Mouse (Mus musculus): ENCODE results near the gene 4930519P11Rik. TPM values are rescaled to one million over a fixed set of nuclear protein-coding genes. Genes with fewer than 3 reads are reported as not detected.
A peak's percentile ranks its signal among the peaks of the same experiment; 100 is the strongest.

4930519P11Rik gene
- total RNA-seq (2014; rRNA removed) = 1.1 TPM in 1 of 2 replicates, not detected in the other
- 0.64 TPM in 1 of 2 replicates, not detected in the other for polyA plus RNA-seq (2015; fragmentation: Nextera tagmentation; extraction: Ambion mirVana)

- no peaks in the 10 kb centered on the region for H3K27me3 ChIP-seq (ENCODE audit: insufficient read depth, low read length)
- H3K36me3 ChIP-seq (ENCODE audit: insufficient read depth) = no peaks in the 10 kb centered on the region
- H3K9me3 ChIP-seq (ENCODE audit: low read length) = no peaks in the 10 kb centered on the region
- H3K9ac ChIP-seq = peak within 1 kb of the TSS; percentile 89
- H3K27ac ChIP-seq (ENCODE audit: low read depth, low read length) = peak within 1 kb of the TSS; percentile 98
- peak; percentile 94 for ATAC-seq
- H3K4me3 ChIP-seq (ENCODE audit: low read depth, low read length) = peak within 1 kb of the TSS; percentile 58
- H3K4me2 ChIP-seq (ENCODE audit: low read depth) = peak within 1 kb of the TSS; percentile 71
- DNase-seq = peak; percentile 93
- WGBS = under 1% methylated on average over 75 of the region's 98 CpGs
- TF ChIP-seq CTCF (IDR thresholded peaks at IDR 0.05; ENCODE audit: low read depth) = peak; percentile 86
- H3K4me1 ChIP-seq (ENCODE audit: insufficient read depth) = 0 out of 2 replicates have a peak, but pooled peaks cover 9% of the 10 kb centered on the region
Measured at GRCm38 (mm10) chr2:154613118-154614115, at the start of gene 4930519P11Rik, which contains the start of gene Zfp341. Gene 4930519P11Rik (minus strand): TSS chr2:154613437. Gene Zfp341 (plus strand): TSS chr2:154613297.

- Histone ChIP-seq H3K4me2 (ENCODE audit: low read depth) (peak overlapping the region; percentile 77), H3K27ac (ENCODE audit: low read depth, low read length) (no peak overlapping the region), H3K27me3 (ENCODE audit: insufficient read depth, low read length) (no peaks in the 10 kb centered on the region), H3K36me3 (ENCODE audit: insufficient read depth) (0 out of 2 replicates have a peak, but pooled peaks cover 9% of the 10 kb centered on the region), H3K4me1 (ENCODE audit: insufficient read depth) (peaks cover 19% of the 10 kb centered on the region), H3K9ac (no peak overlapping the region), H3K9me3 (ENCODE audit: low read length) (no peaks in the 10 kb centered on the region), H3K4me3 (ENCODE audit: low read depth, low read length) (no peak overlapping the region)
- DNase-seq (no peak), ATAC-seq (no peak)
- WGBS = 87% methylated on average over 5 of the region's 5 CpGs
- TF ChIP-seq CTCF (IDR thresholded peaks at IDR 0.05; ENCODE audit: low read depth) = no peak
Measured at GRCm38 (mm10) chr2:154659531-154660074, 46.4 kb upstream of the 4930519P11Rik start.

- ATAC-seq (no peak), DNase-seq (no peak)
- H3K27ac ChIP-seq (ENCODE audit: low read depth, low read length) = no peak overlapping the region
- H3K36me3 ChIP-seq (ENCODE audit: insufficient read depth) = 0 out of 2 replicates have a peak, but pooled peaks cover 9% of the 10 kb centered on the region
- H3K9me3 ChIP-seq (ENCODE audit: low read length) = no peaks in the 10 kb centered on the region
- no peak overlapping the region for H3K9ac ChIP-seq
- peaks cover 19% of the 10 kb centered on the region for H3K4me1 ChIP-seq (ENCODE audit: insufficient read depth)
- 44% methylated on average over 4 of the region's 4 CpGs for WGBS
- H3K4me2 ChIP-seq (ENCODE audit: low read depth) = peak overlapping the region; percentile 77
- no peak for TF ChIP-seq CTCF (IDR thresholded peaks at IDR 0.05; ENCODE audit: low read depth)
- no peaks in the 10 kb centered on the region for H3K27me3 ChIP-seq (ENCODE audit: insufficient read depth, low read length)
- 0 out of 2 replicates have a peak overlapping the region, but pooled peaks have one; percentile 91 for H3K4me3 ChIP-seq (ENCODE audit: low read depth, low read length)
Measured at GRCm38 (mm10) chr2:154659070-154659469, 45.8 kb upstream of the 4930519P11Rik start.

GRCm38 (mm10) chr2:154657486-154658237, 44.4 kb upstream of the 4930519P11Rik start:
- Histone ChIP-seq H3K9me3 (ENCODE audit: low read length) (no peaks in the 10 kb centered on the region), H3K27me3 (ENCODE audit: insufficient read depth, low read length) (no peaks in the 10 kb centered on the region), H3K27ac (ENCODE audit: low read depth, low read length) (peak overlapping the region; percentile 71), H3K4me1 (ENCODE audit: insufficient read depth) (peaks cover 19% of the 10 kb centered on the region), H3K36me3 (ENCODE audit: insufficient read depth) (0 out of 2 replicates have a peak, but pooled peaks cover 9% of the 10 kb centered on the region), H3K4me3 (ENCODE audit: low read depth, low read length) (peak overlapping the region; percentile 91), H3K4me2 (ENCODE audit: low read depth) (peak overlapping the region; percentile 77), H3K9ac (peak overlapping the region; percentile 85)
- no peak for TF ChIP-seq CTCF (IDR thresholded peaks at IDR 0.05; ENCODE audit: low read depth)
- ATAC-seq (no peak), DNase-seq (no peak)
- 19% methylated on average over 12 of the region's 12 CpGs for whole genome bisulfite sequencing

- peak overlapping the region; percentile 91 for H3K4me3 ChIP-seq (ENCODE audit: low read depth, low read length)
- H3K9ac ChIP-seq = peak overlapping the region; percentile 85
- peak overlapping the region; percentile 71 for H3K27ac ChIP-seq (ENCODE audit: low read depth, low read length)
- DNase-seq (peak; percentile 98), ATAC-seq (peak; percentile 100)
- peaks cover 19% of the 10 kb centered on the region for H3K4me1 ChIP-seq (ENCODE audit: insufficient read depth)
- H3K9me3 ChIP-seq (ENCODE audit: low read length) = no peaks in the 10 kb centered on the region
- no peak for TF ChIP-seq CTCF (IDR thresholded peaks at IDR 0.05; ENCODE audit: low read depth)
- peak overlapping the region; percentile 77 for H3K4me2 ChIP-seq (ENCODE audit: low read depth)
- H3K27me3 ChIP-seq (ENCODE audit: insufficient read depth, low read length) = no peaks in the 10 kb centered on the region
- 0 out of 2 replicates have a peak, but pooled peaks cover 9% of the 10 kb centered on the region for H3K36me3 ChIP-seq (ENCODE audit: insufficient read depth)
- WGBS = 4% methylated on average over 66 of the region's 67 CpGs
Measured at GRCm38 (mm10) chr2:154656710-154657485, 43.7 kb upstream of the 4930519P11Rik start.

Measured in forebrain, postnatal 0 days (tissue).